Mouse (Mus musculus) ovary, postnatal 10 days (tissue): ENCODE data around the gene Olfr1089.

Experiments used
- DNase-seq: peaks from one replicate; pipeline ENCODE4 v3.0.0; 2022; ENCODE audit warnings: low spot score

Gene Olfr1089

GRCm38 (mm10) chr2:86733601-86734000 lies at the start of gene Olfr1089:
Olfr1089 (minus strand) TSS chr2:86733701.
- DNase-seq = no peak

- no peak for DNase-seq
These were observed 48.7 kb upstream of the Olfr1089 start, which contains the start of gene Olfr1093 for GRCm38 (mm10) chr2:86782179-86782578. Olfr1093 (plus strand) TSS chr2:86782479.

GRCm38 (mm10) chr2:86761050-86761449 lies 27.5 kb upstream of the Olfr1089 start:
- DNase-seq = no peak

GRCm38 (mm10) chr2:86758893-86759292 lies 25.4 kb upstream of the Olfr1089 start, which contains the start of gene Olfr1090:
Olfr1090 (minus strand) TSS chr2:86758993.
- no peak for DNase-seq

GRCm38 (mm10) chr2:86698295-86698694 lies 35.2 kb downstream of the Olfr1089 start, which contains the start of gene Olfr1087:
Olfr1087 (minus strand) TSS chr2:86698395.
- DNase-seq = no peak
